Mouse (Mus musculus): Measurements from ENCODE around the gene Gm21976.

The Gm21976 gene

DNA sequence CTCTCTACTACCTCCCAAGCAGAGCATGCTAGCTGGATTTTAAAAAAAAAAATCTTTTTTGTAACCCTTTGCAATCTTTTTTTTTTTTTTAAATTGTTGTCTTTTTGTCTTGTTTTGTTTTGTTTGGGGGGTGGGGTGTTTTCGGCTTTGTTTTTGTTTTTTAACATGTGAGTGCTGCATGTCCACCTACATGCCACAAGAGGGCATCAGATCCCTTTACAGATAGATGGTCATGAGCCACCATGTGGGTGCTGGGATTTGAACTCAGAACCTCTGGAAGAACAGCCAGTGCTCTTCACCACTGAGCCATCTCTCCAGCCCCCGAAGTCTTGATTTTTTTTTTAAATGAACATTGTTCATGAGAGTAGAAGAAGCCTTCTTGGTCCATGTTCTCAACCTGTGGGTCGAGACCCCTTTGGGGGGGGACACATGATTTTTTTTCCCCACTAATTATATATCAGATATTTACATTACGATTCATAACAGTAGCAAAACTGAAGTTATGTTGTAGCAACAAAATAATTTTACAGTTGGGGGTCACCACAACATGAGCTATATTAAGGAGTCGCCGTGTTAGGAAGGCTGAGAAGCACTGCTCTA is 18.3 kb downstream of the Gm21976 start:
- peak; percentile 49 for DNase-seq (ENCODE audit: low spot score)

DNA sequence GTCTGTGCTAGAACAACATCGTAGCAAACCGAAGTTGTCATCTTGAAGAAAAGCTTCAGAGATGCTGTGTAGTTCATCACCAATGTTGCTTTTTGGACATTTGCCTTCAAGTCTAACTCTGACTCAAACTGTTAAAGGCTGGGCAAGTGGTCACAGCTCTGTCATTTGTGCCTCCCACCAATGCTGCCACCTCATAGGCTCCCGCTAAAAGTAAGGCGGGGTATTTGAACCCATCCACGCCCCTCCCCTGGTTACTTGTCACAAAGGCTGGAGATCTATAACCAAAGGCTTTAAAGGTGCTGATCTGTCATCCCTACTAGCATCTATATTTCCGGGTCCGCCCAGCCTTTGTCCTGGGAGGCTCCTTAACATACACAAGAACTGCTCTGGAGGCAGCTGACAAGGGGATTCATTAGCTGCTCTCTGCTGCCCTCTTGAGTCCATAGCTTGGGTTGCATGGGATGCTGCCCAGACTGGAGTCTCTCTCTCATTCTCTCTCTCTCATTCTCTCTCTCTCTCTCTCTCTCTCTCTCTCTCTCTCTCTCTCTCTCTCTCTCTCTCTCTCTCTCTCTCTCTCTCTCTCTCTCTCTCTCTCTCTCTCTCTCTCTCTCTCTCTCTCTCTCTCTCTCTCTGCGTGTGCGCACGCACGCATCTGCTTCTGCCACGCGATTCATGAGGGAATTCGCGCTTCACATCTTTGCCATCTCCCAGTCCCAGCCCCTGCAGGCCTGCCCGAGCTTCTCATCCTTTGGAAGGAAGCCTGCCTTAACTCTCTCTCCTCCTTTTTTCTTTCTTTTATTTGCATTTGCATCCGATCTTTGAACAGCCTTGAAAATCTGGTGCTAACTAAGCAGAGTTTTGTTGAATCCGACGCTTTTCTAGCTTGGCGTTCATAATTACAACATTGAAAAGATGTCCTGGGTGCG is 19.4 kb downstream of the Gm21976 start:
- DNase-seq (ENCODE audit: low spot score): peak; percentile 99

DNA sequence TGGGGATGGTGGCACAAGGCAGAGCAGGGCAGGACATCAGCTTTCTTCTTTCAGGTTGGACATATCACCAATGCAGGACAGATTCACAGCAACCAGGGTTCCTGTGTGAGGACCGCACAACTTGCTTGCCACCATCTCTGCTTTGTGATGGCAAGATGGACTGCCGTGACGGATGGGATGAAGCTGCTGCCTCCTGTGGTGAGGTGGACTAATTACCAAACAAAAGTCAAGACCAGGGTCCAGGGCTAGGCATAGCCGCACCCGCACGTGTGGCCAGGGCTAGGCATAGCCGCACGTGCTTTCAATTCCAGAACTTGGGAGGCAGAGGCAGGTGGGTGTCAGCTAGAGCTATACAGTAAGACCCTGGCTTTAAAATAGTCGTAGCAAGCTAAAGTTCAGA is 25.6 kb downstream of the Gm21976 start:
- no peak for DNase-seq (ENCODE audit: low spot score)

DNA sequence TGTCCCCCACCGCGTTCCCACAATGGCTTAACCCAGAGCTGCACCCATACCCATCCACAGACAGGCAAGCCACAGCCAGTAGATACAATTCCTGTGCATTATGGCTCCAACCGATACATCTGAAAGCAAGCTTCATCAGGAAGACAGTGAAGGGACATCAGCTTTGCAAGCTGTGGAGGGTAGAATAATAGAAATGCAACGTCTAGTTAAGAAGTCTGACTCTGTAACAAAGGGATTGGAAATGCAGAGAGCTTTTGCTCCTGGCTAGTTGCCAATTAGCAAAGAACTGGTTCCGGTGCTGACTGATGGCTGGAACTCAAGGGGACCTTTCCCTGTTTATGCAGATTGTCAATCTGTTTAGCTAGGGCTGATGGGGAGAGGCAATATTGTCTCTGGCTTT is 26.7 kb downstream of the Gm21976 start:
- DNase-seq (ENCODE audit: low spot score): peak; percentile 62

DNA sequence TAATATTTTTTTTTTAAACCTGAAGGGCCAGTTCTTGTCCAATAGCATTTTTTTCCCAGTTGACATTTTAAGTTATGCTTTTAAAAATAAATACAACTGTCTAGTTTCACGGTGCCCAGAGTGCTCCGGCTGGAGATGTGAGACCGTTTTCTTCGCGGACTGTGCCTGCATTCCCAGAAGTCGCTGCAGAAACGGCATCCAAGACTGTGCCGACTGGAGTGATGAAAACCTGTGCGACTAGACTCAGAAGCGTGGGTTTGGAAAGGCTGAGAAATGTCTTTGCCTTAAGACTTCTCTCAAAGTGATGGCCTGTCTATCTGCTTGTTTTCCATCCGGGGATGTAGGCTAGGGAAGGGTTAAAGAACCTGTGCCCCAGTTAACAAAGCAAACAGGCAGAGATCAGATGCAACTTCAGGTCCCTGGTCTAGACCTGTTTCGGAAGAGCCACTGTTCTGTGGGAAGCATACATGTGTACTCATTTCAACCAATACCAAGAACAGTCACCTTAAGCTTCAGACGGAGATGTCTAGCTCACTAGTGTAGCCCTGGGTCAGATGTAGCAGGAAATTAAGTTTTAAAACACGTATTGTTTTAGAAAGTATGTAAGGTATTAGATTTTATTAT is 27.3 kb downstream of the Gm21976 start:
- DNase-seq (ENCODE audit: low spot score): no peak

DNA sequence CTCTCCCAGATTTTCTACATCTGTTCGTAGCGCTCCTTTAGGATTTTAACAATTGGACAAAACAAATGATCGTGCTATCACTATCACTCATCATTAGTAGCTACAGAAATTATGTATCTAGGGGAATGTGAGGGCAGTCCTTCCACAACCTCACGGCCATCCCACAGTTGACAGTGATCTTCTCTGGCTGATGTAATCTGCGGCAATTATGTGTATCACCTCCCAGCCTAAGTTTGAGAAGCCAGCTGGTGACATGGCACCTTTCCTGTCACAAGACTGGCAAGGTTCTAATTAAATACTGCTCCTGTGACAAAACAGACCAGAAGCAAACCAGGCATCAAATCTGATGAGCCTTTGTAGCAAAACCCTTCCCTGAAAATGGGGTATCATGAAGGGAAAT is 28.3 kb downstream of the Gm21976 start:
- peak; percentile 83 for DNase-seq (ENCODE audit: low spot score)

DNA sequence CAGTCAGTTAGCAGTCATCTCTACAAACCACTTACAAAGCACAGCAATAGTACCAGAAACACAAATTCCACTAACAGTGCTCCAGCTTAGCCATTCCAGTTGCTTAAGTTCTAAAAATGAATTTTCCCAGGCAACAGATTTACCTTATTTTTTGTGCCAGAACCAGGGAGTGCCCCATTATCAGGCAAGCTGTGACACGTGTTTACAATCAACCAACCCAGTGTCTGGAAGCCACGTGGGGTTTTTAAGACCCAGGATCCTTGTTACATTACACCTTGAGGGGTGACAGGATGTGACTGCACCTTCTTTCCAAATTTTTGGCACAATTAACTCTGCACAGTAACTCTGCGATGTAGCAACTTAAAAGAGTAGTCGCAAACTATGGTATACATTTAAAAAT is 29.0 kb downstream of the Gm21976 start:
- DNase-seq (ENCODE audit: low spot score): peak; percentile 25

DNA sequence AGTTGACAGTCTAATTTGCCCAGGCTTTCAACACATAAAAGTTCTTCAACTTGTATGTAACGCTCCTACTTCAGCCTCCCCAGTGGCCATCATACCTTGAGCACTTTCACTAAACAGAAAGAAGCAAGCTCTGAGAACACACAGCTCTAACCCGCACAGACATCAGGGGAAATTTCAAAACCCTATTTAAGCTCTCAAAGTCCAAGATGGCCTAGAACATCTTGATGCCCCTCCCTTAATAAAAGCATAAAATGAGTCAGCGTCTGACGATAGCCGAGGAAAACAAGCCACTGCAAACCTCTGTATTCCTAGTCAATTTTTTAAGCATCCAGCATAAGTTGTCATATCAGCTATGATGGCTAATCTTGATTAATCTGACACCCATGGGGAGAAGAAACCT is 31.9 kb downstream of the Gm21976 start:
- peak; percentile 40 for DNase-seq (ENCODE audit: low spot score)

DNA sequence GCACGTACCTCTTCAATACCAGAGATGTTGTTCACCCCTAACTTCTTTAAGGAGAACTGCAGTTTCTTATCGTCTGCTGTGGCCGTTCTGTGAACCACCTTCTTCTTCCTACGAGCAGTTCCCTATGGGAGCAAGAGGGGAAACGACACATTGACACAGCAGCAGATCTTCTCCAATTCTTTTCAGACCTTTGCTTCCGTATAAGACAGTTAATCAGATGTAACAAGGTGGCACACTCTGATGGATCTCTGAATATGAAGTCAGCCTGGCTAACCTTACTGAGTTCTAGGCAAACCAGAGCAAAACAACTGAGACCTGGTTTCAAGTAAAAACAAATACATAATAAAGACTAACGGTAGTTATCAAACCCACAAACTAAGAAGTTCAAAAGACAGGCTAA is 33.9 kb downstream of the Gm21976 start:
- no peak for DNase-seq (ENCODE audit: low spot score)

DNA sequence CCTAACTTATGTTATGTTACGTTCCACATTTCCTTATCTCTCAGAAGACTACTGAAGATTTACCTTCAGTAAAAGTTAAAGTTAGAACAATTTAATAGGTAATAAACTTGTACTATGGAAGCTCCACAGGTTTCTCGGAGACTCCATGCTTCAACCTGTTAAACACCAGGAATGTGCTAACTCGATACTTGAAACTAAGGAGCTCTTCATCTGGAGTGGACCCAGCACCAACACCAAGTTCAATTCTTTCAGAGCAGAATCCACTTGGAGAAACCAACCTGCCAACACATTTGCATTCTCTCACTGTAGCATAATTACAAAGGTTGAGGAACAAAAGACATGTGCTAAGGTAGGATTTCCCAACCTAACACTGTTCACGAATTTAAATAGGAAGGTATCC is 35.4 kb downstream of the Gm21976 start:
- DNase-seq (ENCODE audit: low spot score): no peak

DNA sequence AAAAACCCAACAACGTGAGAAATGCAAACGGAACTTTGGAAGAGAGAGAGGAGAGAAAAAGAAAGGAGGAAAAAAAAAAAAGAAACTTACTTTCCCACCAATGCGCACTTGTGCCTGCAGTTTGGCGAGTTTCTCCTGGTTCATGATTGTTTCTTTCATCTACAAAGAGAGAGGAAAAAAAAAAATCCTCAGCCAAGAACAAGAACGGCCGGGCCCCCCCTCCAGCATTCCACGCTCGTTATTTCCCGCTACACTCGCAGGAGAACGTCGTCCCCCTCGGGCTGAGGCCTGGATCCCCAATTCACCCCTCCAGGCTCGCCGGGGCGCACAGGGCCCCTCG is 36.4 kb downstream of the Gm21976 start:
- no peak for DNase-seq (ENCODE audit: low spot score)

DNA sequence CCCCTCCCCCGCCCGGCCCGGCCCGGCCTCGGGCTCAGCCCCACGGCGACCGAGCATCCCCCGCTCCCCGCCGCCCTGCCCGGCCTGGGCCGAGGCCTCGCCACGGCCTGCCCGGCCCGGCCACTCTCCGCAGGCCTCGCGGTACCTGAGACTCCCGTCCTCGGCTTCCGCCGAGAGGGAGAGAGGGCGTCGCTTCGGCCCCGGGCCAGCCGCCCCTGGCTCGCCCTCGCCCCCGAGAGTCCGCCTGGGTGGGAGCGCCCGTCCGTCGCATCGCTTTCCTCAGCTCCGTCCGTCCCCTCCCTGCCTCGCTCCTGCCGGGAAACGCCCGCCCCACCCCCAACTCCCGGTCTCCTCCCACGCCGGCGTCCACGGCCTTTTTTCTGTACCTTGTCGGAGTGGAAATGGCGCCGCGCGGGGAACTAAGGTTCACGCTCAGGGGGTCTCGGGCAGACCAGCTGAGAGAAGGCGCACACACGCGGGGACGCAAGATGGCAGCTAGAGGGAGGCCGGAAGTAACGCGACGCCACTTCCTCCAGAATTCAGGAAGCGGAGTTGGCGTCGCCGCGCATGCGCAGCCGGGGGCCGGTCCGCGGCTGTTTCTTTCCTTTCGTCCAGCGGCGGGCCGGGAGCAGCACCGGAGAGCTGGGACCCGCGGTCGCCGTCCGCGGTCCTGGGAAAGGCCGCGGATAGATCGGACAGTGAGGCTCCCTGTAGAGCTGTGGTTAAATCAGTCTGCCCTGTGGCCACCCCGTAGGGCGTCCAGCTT is 37.0 kb downstream of the Gm21976 start, which contains the start of gene Btf3:
Gene Btf3, minus strand, starts transcription at position 527 of the 766 bp plus-strand sequence.
- peak; percentile 97 for DNase-seq (ENCODE audit: low spot score)

DNA sequence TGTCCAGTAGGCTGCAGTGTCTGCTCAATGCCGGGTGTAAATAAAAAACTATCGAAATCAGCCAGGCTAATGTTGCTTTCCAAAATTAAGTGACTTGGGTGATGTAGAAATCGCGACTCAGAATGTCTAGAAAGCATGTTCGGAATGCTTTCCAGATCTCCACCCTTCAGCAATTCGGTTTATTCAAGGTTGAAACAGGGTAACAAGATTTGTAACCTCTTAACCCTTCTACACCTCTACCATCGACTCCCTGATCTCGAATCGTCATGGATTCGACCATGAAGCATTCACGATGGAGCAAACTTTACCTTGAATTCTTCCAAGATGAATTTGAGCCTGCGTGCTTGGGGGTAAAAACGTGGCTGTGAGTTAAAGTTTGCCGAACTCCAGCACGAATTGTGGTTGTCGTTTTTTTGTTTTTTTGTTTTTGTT is 37.6 kb downstream of the Gm21976 start:
- DNase-seq (ENCODE audit: low spot score): no peak

DNA sequence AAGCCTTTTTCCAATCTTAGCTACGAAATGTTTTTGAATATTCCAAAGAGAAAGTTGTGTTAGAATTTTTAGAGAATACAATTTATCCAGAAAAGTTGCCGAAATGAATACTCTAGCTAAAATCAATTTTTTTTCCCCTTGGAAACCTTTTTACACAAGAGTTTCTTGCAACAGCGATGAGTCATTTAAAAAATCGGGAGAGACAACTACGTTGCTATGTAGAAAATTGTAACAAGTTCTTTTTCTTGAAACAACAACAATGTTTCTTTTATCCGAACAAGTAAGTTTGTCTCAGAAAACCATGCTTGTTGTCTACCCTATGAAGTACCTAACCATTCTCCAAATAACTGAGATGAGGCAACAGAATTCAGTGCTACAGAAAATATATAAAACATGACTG is 38.2 kb downstream of the Gm21976 start:
- DNase-seq (ENCODE audit: low spot score): peak; percentile 15

DNA sequence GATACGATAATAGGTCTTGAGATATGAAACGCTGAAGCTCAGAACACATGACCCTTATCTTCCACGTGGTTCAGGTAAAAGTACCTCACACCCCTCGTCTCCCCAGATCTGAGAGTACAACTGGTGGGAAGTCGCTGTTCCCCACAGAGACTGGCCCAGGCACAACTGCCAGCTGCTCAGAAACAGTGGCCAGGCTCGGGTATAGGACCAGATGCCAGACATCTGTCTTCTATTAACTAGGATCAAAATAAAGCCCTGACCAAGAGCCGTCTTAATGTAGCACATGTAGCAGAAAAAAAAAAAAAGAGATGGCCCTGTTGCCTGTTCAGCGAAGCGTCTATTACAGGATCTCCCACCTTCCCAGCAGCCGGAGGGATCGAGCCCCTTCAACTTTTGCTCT is 45.3 kb downstream of the Gm21976 start:
- peak; percentile 52 for DNase-seq (ENCODE audit: low spot score)

DNA sequence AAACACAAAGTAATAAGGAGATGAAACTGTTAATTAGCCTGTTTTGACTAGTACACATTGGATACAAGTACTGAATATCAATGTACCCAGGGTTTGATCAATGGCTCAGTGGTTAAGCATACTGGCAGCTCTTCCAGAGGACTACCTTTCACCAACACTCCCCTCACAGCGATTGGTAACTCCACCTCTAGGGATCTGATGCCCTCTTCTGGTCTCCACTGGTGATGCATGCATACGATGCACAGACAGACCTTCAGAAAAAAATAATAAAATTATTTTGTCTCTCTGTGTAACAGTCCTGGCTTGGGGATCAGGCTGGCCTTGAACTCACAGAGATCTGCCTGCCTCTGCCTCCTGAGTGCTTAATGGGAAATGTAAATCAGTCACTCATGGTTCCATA is 52.4 kb downstream of the Gm21976 start:
- no peak for DNase-seq (ENCODE audit: low spot score)

DNA sequence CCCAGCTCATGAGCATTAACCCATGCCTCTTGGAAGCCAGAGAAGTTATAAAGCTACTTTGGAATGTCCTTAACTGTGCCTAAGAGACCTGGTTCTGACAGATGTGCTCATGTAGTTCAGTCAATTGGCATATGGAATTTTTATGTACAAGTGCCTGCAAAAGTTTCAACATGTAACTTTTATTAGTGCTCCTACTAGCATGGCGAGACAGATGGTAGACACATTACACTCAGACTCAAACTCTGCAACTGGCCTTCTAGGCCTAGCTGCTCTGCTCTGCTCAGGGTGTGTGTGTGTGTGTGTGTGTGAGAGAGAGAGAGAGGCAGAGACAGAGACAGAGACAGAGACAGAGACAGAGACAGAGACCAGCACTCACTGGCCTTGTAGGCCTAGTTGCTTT is 56.5 kb downstream of the Gm21976 start:
- DNase-seq (ENCODE audit: low spot score): no peak

DNA sequence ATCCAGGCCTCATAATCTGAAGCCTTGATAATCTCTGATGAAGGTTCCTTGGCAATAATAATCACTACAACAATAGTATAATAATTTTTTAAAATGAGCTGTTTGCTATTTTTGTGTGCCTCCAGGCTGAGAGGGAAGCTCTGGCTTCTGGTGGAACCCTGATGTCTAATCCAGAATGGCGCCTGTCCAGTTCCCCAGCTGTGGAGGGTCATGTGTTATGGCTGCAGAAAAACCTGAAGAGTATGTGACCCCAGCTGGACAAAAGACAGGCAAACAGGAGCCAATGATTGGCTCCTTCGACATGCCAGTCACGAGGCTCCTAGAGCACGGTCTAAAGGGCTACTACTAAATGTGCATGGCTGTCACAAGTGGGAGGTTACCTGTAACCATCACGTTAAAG is 60.8 kb downstream of the Gm21976 start:
- DNase-seq (ENCODE audit: low spot score): no peak

DNA sequence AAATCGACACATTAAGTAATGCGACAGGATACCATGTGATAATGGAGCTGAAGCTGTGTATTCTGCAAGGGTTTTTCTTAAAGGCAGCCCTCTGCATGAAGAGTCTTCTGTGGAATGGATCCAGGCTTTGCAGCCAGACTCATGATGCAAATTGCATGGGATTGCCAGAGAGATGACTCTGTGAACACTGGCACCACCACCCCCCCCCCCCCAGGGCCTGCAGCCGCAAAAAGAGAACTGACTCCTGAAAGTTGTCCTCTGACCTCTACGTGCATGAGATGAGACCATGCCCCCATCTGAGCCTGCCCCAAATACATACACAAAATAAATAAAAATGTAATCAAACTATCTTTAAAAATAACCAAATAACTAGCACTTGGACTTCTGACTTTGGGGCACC is 69.8 kb downstream of the Gm21976 start:
- DNase-seq (ENCODE audit: low spot score): no peak

DNA sequence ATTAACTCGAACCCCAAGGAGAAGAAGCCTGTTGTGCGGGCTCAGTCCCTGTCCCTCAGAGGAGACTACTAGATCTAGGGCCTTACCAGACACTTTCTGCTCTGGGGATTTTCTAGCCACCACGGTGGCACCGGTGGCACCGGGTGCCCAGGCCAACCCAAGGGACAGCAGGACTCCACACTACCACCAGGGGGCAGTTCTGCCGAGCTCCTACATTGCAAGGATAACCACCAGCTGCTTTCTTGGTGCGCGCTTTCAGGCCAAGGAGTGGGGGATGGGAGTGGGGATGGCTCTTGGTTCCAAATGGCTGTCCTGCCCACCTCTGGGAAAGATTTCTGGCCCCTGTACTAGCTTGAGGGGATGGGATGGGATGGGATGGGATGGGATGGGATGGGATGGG is 71.8 kb downstream of the Gm21976 start:
- no peak for DNase-seq (ENCODE audit: low spot score)

DNA sequence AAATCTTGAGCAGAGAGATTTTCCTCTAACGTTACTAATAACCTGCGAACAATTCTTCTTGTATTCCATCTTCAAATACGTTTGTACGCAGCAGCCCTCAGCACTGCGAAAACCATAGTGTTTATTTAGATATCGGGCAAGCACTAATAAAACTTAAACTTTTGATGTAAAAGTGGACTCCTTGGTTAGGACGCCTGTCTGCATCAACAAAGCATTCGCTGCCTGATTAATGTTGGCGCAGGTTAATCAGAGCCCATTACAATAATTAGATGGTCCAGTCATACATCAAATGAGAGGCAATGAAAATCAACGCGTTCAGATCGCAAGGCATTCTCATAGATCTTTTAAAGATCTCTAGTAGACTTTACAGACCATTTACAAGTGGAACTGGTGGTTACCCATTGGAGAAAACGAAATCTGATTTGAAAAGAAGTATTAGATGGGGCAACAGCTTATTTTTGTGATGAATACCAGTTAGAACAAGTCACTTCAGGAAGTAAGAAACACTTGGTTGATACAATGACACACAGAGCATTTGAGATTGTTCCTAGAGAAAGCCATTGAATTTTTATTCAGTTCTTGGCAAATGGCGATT is 72.8 kb downstream of the Gm21976 start:
- no peak for DNase-seq (ENCODE audit: low spot score)

DNA sequence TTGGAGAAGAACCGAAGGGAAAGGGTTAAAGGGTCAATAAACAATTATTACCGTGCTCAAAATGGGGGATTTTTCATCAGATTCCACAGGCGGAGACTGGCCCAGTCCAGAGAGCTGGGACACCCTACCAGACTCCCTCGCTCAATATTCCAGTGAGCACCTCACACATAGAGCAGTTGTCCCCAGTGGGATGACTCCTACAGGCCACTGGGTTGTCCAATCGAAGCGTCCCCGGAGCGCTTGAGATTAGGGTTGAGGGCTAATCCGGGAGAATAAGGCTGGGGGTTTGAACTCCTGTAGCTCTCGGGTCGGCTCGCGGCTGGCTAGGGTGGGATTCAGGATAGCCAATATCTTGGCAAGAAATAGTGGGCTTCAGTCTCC is 74.0 kb downstream of the Gm21976 start:
- no peak for DNase-seq (ENCODE audit: low spot score)

Data from MN1 (cell line).